Mouse (Mus musculus): ENCODE measurements around the gene Bsg.
A peak's percentile ranks its signal among the peaks of the same experiment; 100 is the strongest.
"Not testable (repeated sequence)": the region's sequence is repeated elsewhere in the genome, so short reads cannot be mapped to it uniquely, and the experiment has no call there.

Bsg gene

DNA sequence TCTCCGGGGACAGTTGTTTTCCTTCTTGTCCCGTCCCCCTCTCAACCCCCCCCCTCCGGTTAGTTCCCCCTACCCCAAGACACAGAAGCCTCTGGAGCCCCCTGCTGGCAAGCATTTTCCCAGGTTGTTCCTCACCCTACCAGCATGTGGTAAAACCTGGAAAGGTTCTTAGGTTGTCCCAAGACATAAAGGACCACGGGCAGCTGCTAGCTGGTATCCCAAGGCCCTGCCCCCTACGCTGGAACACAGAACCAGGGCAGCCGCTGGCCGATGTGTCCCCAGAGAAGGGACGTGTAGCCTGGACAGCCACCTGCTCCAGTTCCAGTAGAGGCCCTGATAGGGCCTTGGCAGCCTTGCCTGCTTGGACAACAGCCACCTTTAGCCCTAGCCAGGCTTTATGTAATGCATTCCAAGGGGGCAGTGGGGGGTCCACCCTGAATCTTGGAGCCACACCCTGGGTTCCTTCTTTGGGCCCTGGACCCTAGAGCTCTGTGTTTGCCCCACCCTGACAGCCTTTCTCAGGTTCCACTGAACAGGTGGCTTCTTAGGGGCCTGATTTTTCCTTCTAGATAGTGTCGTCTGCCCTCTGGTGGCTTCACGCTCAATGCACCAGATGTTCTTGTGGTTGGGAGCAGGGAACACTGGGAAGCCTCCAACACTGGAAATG, 21.2 kb upstream of the Bsg start:
- DNase-seq, result peak; percentile 77

DNA sequence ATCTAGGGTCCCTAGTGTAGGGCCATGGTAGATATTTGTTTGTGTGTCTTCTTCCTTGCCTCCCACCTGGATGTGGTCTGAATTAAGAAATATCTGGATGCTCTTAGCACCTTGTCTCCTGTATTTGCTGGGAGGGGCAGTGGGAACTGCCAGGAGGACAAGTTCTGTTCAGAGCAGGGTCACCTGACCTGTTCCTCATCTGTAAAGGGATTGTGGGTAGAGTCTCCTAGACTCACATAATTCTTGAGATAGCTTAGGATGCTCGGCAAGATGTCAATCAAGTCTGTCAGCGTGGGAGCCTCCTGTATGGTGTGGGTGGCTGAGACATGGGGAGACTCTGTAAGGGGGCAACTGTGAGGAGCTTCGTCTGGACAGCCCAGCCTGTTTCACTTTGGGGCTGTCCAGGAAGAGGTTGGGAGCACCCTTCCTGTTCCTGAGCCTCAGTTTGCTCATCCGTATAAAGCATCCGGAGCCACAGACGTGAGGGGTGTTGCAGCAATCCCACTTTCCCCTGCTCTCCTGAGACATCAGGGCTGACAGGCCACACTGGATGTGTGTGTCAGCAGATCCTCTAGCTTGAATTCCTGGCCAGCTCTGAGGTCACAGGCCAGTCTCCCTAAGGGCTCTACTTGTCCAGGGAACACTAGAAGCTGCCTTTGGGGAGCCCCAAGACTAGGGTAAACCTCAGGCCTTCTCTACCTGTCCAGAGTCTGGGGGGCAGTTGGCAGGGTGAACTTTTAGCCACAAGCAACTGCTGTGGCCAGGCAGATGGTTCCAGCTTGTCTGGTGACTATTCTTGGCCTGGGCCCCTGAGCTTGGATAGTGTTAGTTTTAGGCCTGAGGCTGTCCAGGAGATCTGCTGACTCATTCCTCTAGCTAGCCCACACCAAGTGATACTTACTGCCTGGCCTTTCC, 20.3 kb upstream of the Bsg start:
- DNase-seq, result peak; percentile 41

DNA sequence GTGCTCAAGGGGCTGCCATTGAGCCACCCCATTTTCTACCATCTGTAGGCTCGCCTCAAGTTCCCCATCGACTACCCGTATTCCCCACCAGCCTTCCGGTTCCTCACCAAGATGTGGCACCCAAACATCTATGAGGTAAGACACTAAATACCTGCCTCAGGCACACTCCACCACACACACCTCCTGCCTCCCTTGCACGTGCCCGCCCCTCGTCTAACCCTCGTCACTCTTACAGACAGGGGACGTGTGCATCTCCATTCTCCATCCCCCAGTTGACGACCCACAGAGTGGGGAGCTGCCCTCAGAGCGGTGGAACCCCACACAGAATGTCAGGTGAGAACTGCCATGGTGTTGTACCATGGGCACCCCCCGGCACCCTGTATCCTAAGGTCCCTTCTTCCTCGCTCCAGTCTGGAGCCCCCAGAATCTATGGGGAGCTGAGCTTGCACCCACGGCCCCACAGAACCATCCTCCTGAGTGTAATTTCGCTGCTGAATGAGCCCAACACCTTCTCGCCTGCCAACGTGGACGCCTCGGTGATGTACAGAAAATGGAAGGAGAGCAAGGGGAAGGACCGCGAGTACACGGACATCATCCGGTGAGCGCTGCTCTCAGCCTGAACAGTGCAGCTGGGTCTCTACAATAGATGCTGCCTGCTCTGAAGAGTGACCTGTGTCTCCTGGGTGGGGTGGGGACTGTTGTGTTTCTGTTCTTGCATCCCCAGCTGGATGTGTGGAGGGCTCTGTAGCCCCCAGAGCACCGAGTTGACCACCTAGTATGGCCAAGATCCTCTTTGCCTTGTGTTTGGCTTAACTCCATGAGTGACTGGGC, 19.3 kb upstream of the Bsg start:
- no peak for DNase-seq

DNA sequence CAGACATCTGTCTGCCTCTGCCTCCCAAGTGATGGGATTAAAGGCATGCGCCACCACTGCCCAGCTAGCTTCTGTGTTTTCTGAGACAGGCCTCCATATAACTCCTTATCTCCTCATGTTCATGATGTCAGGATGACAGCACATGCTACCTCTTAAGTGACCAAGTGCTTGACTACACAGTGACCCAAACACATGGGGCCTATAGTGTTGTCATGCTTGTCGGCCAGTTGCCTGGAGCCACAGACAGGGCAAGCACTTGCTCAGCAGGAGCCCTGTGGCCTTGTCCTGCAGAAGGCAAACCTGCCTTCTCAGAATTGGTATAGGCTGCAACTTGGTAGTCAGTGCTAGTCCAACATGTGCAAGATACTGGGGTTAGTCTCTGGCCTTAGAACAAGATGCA, 18.1 kb upstream of the Bsg start:
- DNase-seq, result no peak

DNA sequence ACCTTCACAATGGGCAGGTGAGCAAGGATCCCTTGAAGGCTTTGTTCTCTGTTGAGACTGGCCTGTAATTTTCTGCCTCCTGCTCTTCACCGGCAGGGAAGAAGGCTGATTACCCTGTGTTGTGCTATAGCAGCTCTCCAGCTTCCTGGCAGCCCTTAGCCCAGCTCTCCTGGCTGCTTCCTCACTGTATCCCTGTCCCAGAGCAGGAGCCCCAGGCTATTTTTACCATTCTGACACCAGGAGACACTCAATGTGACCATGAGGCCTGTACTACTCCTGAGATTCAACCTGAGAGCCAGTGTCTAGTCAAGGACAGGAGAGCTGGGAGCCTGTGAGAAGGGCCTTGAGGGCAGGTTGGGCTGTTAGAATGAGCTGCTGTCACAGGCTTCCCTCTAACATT, 17.6 kb upstream of the Bsg start:
- DNase-seq, result no peak

DNA sequence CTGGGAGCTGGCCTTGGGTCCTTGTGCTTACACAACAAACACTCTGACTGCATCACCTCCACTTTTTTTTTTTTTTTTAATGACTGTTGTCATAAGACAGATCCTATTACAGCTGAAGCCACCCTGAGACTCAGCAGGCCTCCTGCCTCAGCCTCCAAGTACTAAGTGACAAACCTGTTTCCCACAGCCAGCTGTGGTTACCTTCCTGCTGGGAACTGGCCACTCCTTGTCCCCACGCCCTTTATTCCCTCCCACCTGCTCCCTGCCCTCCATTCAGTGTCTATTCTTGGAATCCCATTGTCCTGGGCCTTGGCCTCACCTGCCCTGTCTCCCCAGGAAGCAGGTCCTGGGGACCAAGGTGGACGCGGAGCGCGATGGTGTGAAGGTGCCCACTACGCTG, 16.8 kb upstream of the Bsg start:
- no peak for DNase-seq

DNA sequence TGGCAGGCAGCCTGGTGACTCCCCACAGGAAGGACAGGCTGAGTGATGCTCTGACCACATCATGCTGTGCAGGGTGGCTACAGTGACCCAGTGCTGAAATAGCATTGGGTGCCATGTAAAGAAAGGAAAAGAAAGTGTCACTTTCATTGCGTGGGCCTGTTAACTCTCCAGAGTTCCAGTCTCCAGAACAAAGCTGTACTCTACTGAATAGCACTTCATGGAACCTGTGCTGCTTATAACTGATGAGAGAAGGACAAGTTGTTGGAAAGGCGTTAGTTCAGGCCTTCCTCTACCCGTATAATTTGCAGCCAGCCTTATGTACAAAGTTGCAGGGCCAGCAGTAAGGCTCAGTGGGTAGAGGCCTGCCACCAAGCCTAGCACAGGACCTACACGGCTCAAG, 15.6 kb upstream of the Bsg start, which contains the start of gene Gzmm:
Gene Gzmm, plus strand, starts transcription at position 301 of the 400 bp plus-strand sequence.
- no peak for DNase-seq

DNA sequence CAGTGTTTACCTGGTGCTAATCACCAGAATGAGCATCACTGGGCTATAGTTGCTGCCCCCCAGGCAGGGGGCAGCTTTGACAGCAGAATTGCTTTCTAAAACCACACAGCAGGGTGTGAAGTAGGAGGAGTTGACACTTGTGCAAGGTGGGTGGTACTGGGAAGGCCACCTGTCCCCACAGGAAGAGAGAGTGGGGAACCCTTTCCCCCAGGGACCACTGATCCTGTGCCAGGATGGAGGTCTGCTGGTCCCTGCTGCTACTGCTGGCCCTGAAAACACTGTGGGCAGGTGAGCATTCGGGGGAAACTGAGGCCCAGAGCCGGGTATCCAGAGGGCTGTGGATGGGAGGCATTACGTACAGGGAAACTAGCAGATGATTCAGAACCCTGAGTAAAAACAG, 15.1 kb upstream of the Bsg start:
- DNase-seq, result no peak

DNA sequence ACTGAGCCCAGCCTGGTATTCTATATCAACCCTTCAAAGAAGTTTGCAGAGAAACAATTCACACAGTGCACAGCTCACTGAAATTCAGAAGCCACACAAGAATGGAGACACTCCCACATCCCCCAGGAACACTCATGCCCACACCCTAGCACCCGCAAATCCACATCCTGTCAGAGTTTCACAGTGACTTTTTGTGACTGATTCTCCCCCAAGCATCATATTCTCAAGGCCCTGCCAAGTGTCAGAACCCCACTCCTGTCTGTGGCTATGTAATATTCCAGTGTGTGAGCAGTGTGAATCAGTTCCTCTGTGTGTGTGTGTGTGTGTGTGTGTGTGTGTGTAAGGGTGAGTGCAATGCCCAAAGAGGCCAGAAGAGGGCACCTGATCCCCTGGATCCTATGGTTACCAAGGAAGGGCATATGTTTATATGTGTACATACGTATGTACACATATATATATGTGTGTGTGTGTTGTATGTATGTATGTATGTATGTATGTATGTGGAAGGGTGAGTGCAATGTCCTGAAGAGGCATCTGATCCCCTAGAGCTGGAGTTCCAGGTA, 12.2 kb upstream of the Bsg start:
- no peak for DNase-seq

DNA sequence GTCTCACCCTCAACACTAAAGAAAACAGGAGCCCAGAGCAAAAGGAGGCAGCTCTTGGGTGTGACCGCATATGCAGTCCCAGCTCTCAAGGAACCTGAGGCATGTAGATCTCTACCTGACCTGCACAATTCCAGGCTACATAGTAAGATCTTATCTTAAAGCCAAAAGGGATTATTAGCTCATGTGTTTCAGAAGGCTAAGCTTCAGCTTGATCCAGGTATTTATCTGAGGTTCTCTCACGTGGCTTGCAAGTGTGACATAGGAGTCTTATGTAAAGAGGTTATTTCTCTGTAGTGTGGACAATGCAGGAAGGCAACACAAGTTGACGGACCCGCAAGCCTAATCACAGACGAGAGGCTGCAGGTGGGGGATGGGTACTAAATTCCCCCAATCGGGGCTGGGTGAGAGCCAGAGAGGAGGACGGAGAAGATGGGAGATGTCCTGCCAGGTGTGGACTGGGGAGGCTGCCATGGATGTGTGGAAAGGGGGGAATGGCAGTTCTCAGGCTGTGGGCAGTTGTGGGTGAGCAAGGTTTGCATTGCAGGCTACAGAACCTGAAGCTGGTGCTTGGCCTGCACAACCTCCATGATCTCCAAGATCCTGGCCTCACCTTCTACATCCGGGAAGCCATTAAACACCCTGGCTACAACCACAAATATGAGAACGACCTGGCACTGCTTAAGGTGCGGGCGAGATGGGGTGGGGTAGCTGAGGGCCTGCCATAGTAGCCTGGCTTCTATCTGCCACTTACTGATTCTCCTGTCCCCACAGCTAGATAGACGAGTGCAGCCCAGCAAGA, 10.5 kb upstream of the Bsg start:
- DNase-seq, result no peak

DNA sequence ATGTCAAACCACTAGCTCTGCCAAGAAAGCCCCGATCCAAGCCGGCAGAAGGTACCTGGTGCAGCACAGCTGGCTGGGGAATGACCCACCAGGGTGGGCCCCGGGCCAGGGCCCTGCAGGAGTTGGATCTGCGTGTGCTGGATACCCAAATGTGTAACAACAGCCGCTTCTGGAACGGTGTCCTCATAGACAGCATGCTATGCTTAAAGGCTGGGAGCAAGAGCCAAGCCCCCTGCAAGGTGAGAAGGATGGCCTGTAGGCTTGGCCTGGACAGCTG, 10.0 kb upstream of the Bsg start:
- DNase-seq, result no peak

DNA sequence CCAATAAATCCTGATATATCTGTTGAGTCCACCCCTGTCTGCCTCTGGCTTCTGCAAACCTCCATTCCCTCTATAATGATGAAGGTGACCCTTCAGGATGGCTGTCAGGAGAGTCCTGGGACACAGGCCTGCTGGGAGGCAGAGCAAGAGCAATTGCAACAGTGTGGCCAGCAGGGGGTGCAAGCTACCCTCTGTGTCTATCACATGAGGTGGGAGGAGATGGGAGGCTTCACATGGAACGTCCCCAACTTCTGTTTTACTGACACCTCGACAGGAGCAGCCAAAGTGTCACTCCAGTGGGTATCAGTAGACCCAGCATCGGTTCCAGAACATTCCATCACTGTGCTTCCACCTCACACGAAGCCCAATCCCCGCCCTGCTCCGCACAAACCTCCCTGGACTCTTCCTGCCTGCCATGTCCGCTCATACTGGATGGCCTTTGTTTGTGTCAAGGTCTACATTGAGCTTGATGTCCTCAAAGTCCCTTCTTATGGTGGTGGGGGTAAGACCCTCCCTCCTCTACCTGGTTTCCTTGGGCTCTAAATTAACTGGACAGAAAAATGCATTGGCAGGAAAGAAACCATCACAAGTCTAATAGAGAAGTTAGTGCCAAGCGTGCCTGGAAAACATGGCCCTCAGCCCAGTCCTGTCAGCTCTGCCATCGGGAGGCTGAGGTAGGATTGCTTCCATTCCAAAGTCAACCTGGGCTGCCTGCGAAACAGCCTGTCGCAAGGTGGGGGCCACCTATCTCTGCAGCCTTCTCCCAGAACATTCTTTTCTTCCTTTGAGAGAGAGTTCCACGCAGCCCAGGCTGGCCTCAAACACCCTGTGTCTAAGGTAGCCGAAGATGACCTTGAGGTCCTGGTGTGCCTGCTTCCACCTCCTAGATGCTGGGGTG, 8.8 kb upstream of the Bsg start:
- DNase-seq, result peak; percentile 88

DNA sequence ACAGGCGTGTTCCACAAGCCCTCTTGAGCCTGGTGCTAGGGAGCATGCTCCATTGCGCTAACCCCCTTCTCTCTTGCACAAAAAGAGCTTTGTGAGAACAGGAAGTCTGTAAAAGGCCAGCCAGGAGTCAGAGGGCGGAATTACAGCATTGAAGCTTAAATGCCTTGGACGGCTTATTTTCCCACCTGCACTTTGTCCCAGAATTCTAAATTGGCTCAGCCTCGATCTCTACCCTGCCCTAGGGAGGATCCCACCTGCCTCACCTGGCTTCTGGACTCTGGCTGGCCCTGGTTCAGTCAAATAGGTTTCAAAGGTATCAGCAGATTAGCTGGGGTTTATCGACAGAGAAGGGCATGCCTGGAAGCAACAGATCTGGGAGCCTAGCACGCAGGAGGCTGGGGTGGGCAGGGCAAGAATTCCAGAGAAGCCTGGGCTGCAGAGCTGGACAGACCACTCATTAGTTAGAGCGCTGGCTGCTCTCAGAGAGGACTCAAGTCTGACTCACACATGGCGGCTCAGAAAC, 8.1 kb upstream of the Bsg start:
- DNase-seq, result no peak

DNA sequence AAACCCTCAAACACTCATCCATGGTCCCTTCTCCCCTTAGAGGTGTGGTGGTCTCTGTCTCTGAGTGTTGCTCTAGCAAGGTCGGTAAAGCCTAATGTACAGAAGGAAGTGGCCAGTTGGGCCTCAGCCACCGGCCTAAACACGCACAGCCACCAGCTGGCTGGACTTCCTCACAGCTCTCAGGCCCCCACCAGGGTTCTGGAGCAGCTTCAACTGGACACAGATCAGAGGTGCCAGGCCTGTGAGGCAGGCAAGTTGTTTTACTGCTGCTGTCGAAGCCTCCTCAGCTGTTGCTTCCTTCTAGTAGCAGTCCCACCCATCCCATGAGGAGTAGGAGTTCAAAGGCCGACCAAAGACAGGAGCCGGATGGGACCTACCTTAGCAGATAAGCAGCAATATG, 6.4 kb upstream of the Bsg start:
- DNase-seq, result no peak

DNA sequence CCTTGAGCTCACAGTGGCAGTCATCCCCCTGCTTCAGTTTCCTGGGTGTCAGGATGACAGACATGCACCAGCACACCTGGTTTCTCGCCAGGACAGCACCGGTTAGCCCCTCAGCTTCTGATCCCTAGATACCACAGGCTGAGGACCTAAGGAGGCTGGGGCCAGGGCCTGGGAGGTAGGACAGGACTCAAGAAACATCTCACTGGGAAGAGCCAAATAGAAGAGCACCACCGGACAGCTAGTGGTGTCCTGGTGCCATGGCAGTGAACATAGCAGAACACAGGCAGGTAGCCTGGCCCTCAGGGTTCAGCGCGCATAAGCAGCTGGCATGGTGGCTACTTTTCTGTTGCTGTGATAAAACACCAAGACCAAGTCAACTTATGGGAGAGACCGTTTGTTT, 5.8 kb upstream of the Bsg start:
- no peak for DNase-seq

DNA sequence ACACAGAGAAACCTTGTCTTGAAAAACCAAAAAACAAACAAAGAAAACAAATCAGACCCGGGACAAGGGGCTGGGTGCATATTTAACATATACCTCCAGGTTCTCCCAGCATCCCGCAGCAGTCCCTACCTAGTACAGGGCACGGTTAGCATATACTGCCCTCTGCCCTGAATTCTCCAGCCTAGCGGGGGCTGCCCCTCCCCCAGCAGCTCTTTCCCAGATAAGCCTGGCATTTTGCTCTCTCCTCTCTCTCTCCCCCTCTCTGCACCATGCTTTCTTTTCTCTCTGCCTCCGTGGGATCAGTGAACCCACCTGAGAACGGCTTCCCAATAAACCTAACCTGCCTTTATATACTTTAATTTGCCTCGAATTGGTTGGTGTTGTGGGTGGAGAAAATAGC, 3.6 kb upstream of the Bsg start:
- no peak for DNase-seq

DNA sequence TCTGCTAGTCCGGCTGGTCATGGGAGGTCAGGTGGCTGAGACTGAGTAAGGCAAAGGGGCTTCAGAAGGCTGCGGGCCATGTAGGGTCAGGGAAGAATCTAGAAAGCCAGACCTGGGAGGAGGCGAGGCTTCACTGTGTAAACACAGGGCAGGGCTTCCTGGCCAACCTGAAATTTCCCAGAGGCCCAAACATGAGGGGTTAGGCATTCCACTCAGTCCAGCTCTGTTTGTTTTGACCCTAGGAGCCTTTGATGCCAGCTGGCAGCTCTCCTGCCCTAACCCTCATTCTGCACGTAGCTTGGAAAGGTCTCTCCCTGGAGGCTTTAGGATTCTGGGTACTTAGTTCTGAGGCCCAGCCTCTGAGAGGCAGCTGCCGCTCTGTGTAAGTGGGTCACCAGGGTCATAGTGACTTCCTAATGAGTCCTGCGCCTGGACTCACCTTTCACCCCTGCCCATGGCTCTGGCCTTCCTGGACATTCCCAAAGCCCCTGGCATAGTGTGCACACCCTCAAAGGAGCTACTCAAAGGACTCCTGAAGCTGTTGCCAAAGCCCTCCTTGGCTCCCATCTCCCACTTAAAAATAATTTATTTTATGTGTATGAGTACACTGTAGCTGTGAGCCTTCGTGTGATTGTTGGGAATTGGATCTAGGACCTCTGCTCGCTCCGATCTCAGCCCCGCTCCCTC, 2.7 kb upstream of the Bsg start:
- DNase-seq, result no peak

DNA sequence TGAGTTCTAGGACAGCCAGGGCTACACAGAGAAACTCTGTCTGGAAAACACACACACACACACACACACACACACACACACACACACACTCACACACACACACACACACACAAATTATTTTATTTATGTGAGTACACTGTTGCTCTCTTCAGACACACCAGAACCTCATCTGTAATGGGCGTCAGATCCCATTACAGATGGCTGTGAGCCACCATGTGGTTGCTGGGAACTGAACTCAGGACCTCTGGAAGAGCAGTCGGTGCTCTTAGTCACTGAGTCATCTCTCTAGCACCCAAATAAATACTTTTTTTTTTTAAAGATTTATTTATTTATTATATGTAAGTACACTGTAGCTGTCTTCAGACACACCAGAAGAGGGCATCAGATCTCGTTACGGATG, 1.3 kb upstream of the Bsg start:
- not testable (repeated sequence) for DNase-seq

DNA sequence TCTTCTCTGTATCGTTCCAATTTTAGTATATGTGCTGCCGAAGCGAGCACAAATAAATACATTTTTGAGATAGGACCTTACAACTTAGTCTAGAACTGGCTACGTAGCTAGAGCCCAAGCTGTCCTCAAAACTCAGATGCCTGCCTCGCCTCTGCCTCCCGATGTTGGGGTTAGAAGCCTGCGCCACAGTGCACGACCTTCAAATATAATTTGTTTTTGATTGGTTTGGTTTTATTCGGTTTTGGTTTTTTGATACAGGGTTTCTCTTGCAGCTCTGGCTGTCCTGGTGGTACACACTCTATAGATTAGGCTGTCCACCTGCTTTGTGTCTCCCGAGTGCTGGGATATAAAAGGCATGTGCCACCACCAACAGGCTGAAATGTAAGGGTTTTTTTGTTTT, 750 bp upstream of the Bsg start:
- no peak for DNase-seq

DNA sequence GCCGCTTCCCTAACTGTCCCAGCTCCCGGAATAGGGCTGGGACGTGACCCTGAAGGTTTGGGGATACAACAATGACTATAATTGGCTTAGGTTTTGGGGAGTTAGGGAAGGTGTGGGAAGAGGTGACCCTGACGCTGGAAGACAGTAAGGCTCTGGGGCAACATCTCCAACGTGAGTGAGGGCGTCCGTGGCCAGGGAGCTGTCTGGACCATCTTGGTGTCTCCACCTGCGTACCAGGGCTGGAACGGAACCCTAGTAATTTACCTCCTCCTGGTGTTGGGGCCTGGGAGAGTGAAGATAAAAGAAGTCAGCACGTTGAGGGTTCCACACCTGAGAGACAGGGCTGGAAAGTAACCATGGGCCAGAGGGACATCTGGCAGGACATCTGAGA, 674 bp downstream of the Bsg start:
- DNase-seq, result peak; percentile 53

DNA sequence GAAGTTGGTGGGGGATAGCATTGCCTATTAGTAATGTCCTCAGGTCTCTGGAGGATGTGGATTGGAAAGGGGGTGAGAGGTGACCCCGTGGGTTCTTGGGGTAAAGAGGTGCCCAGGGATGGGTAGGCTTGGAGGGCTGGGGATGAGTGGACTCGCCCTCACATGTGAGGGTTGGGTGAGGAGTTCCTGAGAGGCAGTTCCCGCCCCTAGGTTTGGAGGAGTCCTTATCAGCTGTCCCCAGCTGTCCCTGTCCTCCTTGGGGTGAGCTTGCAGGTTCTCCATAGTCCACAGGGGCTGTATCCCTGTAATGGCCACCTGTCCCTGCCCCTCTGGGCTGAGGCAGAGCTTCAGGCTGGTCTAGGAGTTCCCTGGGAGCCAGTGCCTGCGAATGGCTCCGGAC, 1.7 kb downstream of the Bsg start:
- DNase-seq, result peak; percentile 91
